Mouse (Mus musculus) myocyte (in vitro differentiated cells): ENCODE measurements around the gene Hoxd8. TPM values are rescaled to one million over a fixed set of nuclear protein-coding genes. Genes with fewer than 3 reads are reported as not detected.

Experiments
- H3K27me3 ChIP-seq: one replicate; pipeline ENCODE4 v1.6.1; 2011; ENCODE audit not compliant: control insufficient read depth, insufficient read depth, insufficient read length
- H3K36me3 ChIP-seq: one replicate; pipeline ENCODE4 v1.6.1; 2011; ENCODE audit not compliant: control insufficient read depth, insufficient read depth
- H3K4me2 ChIP-seq: one replicate; pipeline ENCODE4 v1.6.1; 2011; ENCODE audit warnings: low read depth, control low read depth
- H3K4me3 ChIP-seq: one replicate; pipeline ENCODE4 v1.5.1; 2011; ENCODE audit warnings: mild to moderate bottlenecking, control low read depth, moderate library complexity
- H3K79me2 ChIP-seq: one replicate; pipeline ENCODE4 v1.6.1; 2011; ENCODE audit not compliant: control insufficient read depth, insufficient read depth
- H3ac ChIP-seq: one replicate; pipeline ENCODE4 v1.6.1; 2011; ENCODE audit not compliant: control insufficient read depth, insufficient read length
- CEBPB ChIP-seq: IDR thresholded peaks from 2 replicates; pipeline ENCODE4 v1.6.1; 2011; ENCODE audit warnings: mild to moderate bottlenecking, moderate library complexity; ENCODE audit not compliant: poor library complexity, insufficient read depth, severe bottlenecking
- E2F4 ChIP-seq: IDR thresholded peaks from one replicate; pipeline ENCODE4 v1.6.1; 2011; ENCODE audit warnings: mild to moderate bottlenecking, control low read depth, moderate library complexity; ENCODE audit not compliant: insufficient read depth
- MAX ChIP-seq: IDR thresholded peaks from one replicate; pipeline ENCODE4 v1.6.1; 2011; ENCODE audit warnings: low read depth, mild to moderate bottlenecking, control low read depth
- MYOD1 ChIP-seq, 3 experiments: IDR thresholded peaks; one replicate each; pipeline ENCODE4 v1.6.1; 2011; ENCODE audit warnings: control low read depth in 2 of 3, low read depth in 2 of 3, mild to moderate bottlenecking in 2 of 3, moderate library complexity in 1 of 3; ENCODE audit not compliant: insufficient read length in 2 of 3, control insufficient read depth in 1 of 3
- MYOG ChIP-seq, 3 experiments: IDR thresholded peaks; one replicate each; pipeline ENCODE4 v1.6.1; 2011; ENCODE audit warnings: control low read depth in 2 of 3, low read depth in 2 of 3, mild to moderate bottlenecking in 2 of 3; ENCODE audit not compliant: insufficient read length in 2 of 3, control insufficient read depth in 1 of 3, insufficient read depth in 1 of 3
- POLR2A ChIP-seq: IDR thresholded peaks from one replicate; pipeline ENCODE4 v1.6.1; 2011; ENCODE audit warnings: low read depth, mild to moderate bottlenecking, control low read depth, moderate library complexity; ENCODE audit not compliant: insufficient read length
- POLR2AphosphoS2 ChIP-seq: IDR thresholded peaks from one replicate; pipeline ENCODE4 v1.6.1; 2011; ENCODE audit warnings: low read depth, control low read depth; ENCODE audit not compliant: insufficient read length
- REST ChIP-seq: IDR thresholded peaks from one replicate; pipeline ENCODE4 v1.6.1; 2011; ENCODE audit warnings: mild to moderate bottlenecking, control low read depth, moderate library complexity; ENCODE audit not compliant: insufficient read depth, insufficient read length
- SRF ChIP-seq: IDR thresholded peaks from one replicate; pipeline ENCODE4 v1.6.1; 2011; ENCODE audit warnings: low read depth; ENCODE audit not compliant: control insufficient read depth, insufficient read length
- TCF12 ChIP-seq: IDR thresholded peaks from one replicate; pipeline ENCODE4 v1.6.1; 2011; ENCODE audit warnings: mild to moderate bottlenecking, control low read depth; ENCODE audit not compliant: poor library complexity, insufficient read depth, severe bottlenecking
- TCF3 ChIP-seq: IDR thresholded peaks from one replicate; pipeline ENCODE4 v1.6.1; 2011; ENCODE audit warnings: low read depth, control low read depth; ENCODE audit not compliant: insufficient read length
- USF1 ChIP-seq: IDR thresholded peaks from one replicate; pipeline ENCODE4 v1.6.1; 2011; ENCODE audit warnings: low read depth, mild to moderate bottlenecking, control low read depth, moderate library complexity
- polyA plus RNA-seq: library from polyadenylated mRNA; unstranded; fragments of >200 nt; fragmentation: generic; extraction: Trizol; gene quantifications from one replicate; pipeline ENCODE4 v1.2.1, GENCODE M21; 2012; ENCODE audit warnings: missing spikeins

Gene Hoxd8
- polyA plus RNA-seq = not detected

GRCm38 (mm10) chr2:74704393-74704998 is at the start of gene Hoxd8:
Hoxd8 (plus strand) TSS chr2:74704615.
- Histone ChIP-seq H3K36me3 (no peaks in the 10 kb centered on the region), H3K27me3 (peaks cover 50% of the 10 kb centered on the region), H3ac (no peak within 1 kb of the TSS), H3K4me2 (no peak within 1 kb of the TSS), H3K4me3 (no peak within 1 kb of the TSS), H3K79me2 (no peaks in the 10 kb centered on the region)
- TF ChIP-seq MAX (no peak), TCF12 (no peak), SRF (no peak)

GRCm38 (mm10) chr2:74654743-74655419 is 49.5 kb upstream of the Hoxd8 start:
- Histone ChIP-seq H3K79me2 (no peaks in the 10 kb centered on the region), H3ac (no peak overlapping the region), H3K27me3 (peaks cover 38% of the 10 kb centered on the region), H3K36me3 (no peaks in the 10 kb centered on the region), H3K4me3 (no peak overlapping the region), H3K4me2 (no peak overlapping the region)
- TF ChIP-seq REST (no peak), POLR2AphosphoS2 (no peak), POLR2A (no peak), CEBPB (no peak), TCF3 (no peak), SRF (no peak), TCF12 (no peak), E2F4 (no peak), MYOG (IDR thresholded peaks at IDR 0.05; ENCODE audit: control insufficient read depth in 1 of 3, insufficient read depth in 1 of 3, insufficient read length in 2 of 3, low read depth in 2 of 3) (no peak), USF1 (no peak), MAX (no peak), MYOD1 (IDR thresholded peaks at IDR 0.05; ENCODE audit: control insufficient read depth in 1 of 3, insufficient read length in 2 of 3, low read depth in 2 of 3) (no peak)

- no peak for TF ChIP-seq TCF3
- TF ChIP-seq POLR2A = no peak
- TF ChIP-seq SRF = no peak
- TF ChIP-seq MYOG (IDR thresholded peaks at IDR 0.05; ENCODE audit: control insufficient read depth in 1 of 3, insufficient read depth in 1 of 3, insufficient read length in 2 of 3, low read depth in 2 of 3) = no peak
- TF ChIP-seq USF1 = no peak
- no peak for TF ChIP-seq TCF12
- TF ChIP-seq POLR2AphosphoS2 = no peak
- TF ChIP-seq MYOD1 (IDR thresholded peaks at IDR 0.05; ENCODE audit: control insufficient read depth in 1 of 3, insufficient read length in 2 of 3, low read depth in 2 of 3) = no peak
- no peak for TF ChIP-seq CEBPB
- no peak for TF ChIP-seq MAX
- TF ChIP-seq E2F4 = no peak
- TF ChIP-seq REST = no peak
- no peak overlapping the region for H3ac ChIP-seq
- no peak overlapping the region for H3K4me2 ChIP-seq
- peaks cover 38% of the 10 kb centered on the region for H3K27me3 ChIP-seq
- no peak overlapping the region for H3K4me3 ChIP-seq
- H3K36me3 ChIP-seq = no peaks in the 10 kb centered on the region
- no peaks in the 10 kb centered on the region for H3K79me2 ChIP-seq
Measured at GRCm38 (mm10) chr2:74655420-74655781, 49.0 kb upstream of the Hoxd8 start.

- TF ChIP-seq SRF = no peak
- TF ChIP-seq TCF3 = no peak
- no peak for TF ChIP-seq TCF12
- no peak for TF ChIP-seq POLR2A
- no peak for TF ChIP-seq CEBPB
- TF ChIP-seq POLR2AphosphoS2 = no peak
- no peak for TF ChIP-seq MYOD1 (IDR thresholded peaks at IDR 0.05; ENCODE audit: control insufficient read depth in 1 of 3, insufficient read length in 2 of 3, low read depth in 2 of 3)
- TF ChIP-seq USF1 = no peak
- no peak for TF ChIP-seq MAX
- TF ChIP-seq E2F4 = no peak
- TF ChIP-seq MYOG (IDR thresholded peaks at IDR 0.05; ENCODE audit: control insufficient read depth in 1 of 3, insufficient read depth in 1 of 3, insufficient read length in 2 of 3, low read depth in 2 of 3) = no peak
- TF ChIP-seq REST = no peak
- no peak overlapping the region for H3ac ChIP-seq
Measured at GRCm38 (mm10) chr2:74655821-74656631, 48.4 kb upstream of the Hoxd8 start.

More at GRCm38 (mm10) chr2:74655821-74656631, 48.4 kb upstream of the Hoxd8 start:
- Histone ChIP-seq H3K4me2 (no peak overlapping the region), H3K27me3 (peaks cover 42% of the 10 kb centered on the region), H3K79me2 (no peaks in the 10 kb centered on the region), H3K4me3 (no peak overlapping the region), H3K36me3 (no peaks in the 10 kb centered on the region)
